Mouse (Mus musculus) megakaryocyte, embryonic 14.5 days (primary cell): Measurements from ENCODE around the gene Mtx3. TPM values are rescaled to one million over a fixed set of nuclear protein-coding genes. Genes with fewer than 3 reads are reported as not detected.

Source experiments
- H3K27me3 ChIP-seq: replicated peaks from 2 replicates; pipeline ENCODE3; 2012; ENCODE audit warnings: inconsistent platforms
- H3K36me3 ChIP-seq: replicated peaks from 2 replicates; pipeline ENCODE3; 2012; ENCODE audit warnings: low read length, inconsistent platforms, mixed read lengths
- H3K4me1 ChIP-seq: 2 replicates; pipeline ENCODE4 v1.6.1; 2012; ENCODE audit warnings: inconsistent platforms
- H3K4me3 ChIP-seq: replicated peaks from 2 replicates; pipeline ENCODE3; 2012; ENCODE audit warnings: moderate library complexity, mild to moderate bottlenecking, inconsistent platforms
- H3K9me3 ChIP-seq: 2 replicates; pipeline ENCODE4 v1.6.1; 2012; ENCODE audit warnings: inconsistent platforms
- FLI1 ChIP-seq: IDR thresholded peaks from 2 replicates; pipeline ENCODE4 v1.6.1; 2012; ENCODE audit warnings: low read length, inconsistent platforms, mixed read lengths
- GATA1 ChIP-seq: IDR thresholded peaks from 3 replicates; pipeline ENCODE4 v1.6.1; 2012; ENCODE audit warnings: mixed read lengths, low read length, inconsistent platforms, borderline replicate concordance
- polyA plus RNA-seq: library from polyadenylated mRNA; stranded (reverse); fragments of >175 nt; gene quantifications from 2 replicates; pipeline ENCODE4 v1.2.3, GENCODE M21; 2012; ENCODE audit warnings: low replicate concordance; ENCODE audit not compliant: insufficient read depth

Gene Mtx3
- polyA plus RNA-seq, 1 experiment, result 0.29 TPM

GRCm38 (mm10) chr13:92882271-92882985 is 37.9 kb downstream of the Mtx3 start:
- H3K36me3 ChIP-seq, result no peaks in the 10 kb centered on the region
- no peak for TF ChIP-seq FLI1
- no peak for TF ChIP-seq GATA1
- no peaks in the 10 kb centered on the region for H3K27me3 ChIP-seq
- peaks cover 5% of the 10 kb centered on the region; the same call in 1 of the 2 replicates for H3K9me3 ChIP-seq
- H3K4me1 ChIP-seq, result no peaks in the 10 kb centered on the region
- H3K4me3 ChIP-seq, result no peak overlapping the region

- H3K9me3 ChIP-seq, result peaks cover 6% of the 10 kb centered on the region; the same call in 1 of the 2 replicates
- no peak overlapping the region for H3K4me3 ChIP-seq
- H3K4me1 ChIP-seq, result no peaks in the 10 kb centered on the region
- H3K27me3 ChIP-seq, result no peaks in the 10 kb centered on the region
- no peak for TF ChIP-seq GATA1
- no peak for TF ChIP-seq FLI1
- no peaks in the 10 kb centered on the region for H3K36me3 ChIP-seq
Measured at GRCm38 (mm10) chr13:92882986-92883720, 38.6 kb downstream of the Mtx3 start.

- H3K27me3 ChIP-seq, result no peaks in the 10 kb centered on the region
- no peak overlapping the region for H3K4me3 ChIP-seq
- TF ChIP-seq GATA1 (no peak), FLI1 (no peak)
- no peaks in the 10 kb centered on the region for H3K36me3 ChIP-seq
- no peaks in the 10 kb centered on the region for H3K4me1 ChIP-seq
- peaks cover 6% of the 10 kb centered on the region; the same call in 1 of the 2 replicates for H3K9me3 ChIP-seq
Measured at GRCm38 (mm10) chr13:92884206-92884605, 39.6 kb downstream of the Mtx3 start.

- no peaks in the 10 kb centered on the region for H3K36me3 ChIP-seq
- no peak overlapping the region for H3K4me3 ChIP-seq
- no peak for TF ChIP-seq FLI1
- no peak for TF ChIP-seq GATA1
- no peaks in the 10 kb centered on the region for H3K4me1 ChIP-seq
- peaks cover 6% of the 10 kb centered on the region; the same call in 1 of the 2 replicates for H3K9me3 ChIP-seq
- H3K27me3 ChIP-seq, result no peaks in the 10 kb centered on the region
Measured at GRCm38 (mm10) chr13:92884930-92885329, 40.4 kb downstream of the Mtx3 start.

GRCm38 (mm10) chr13:92899087-92899486 is 54.5 kb downstream of the Mtx3 start:
- peaks cover 3% of the 10 kb centered on the region for H3K27me3 ChIP-seq
- H3K4me3 ChIP-seq, result no peak overlapping the region
- 0 out of 2 replicates have a peak, but pooled peaks cover 5% of the 10 kb centered on the region for H3K4me1 ChIP-seq
- no peaks in the 10 kb centered on the region for H3K9me3 ChIP-seq
- no peak for TF ChIP-seq FLI1
- no peak for TF ChIP-seq GATA1
- H3K36me3 ChIP-seq, result no peaks in the 10 kb centered on the region

GRCm38 (mm10) chr13:92903291-92903690 is 58.7 kb downstream of the Mtx3 start:
- Histone ChIP-seq H3K27me3 (peaks cover 5% of the 10 kb centered on the region), H3K36me3 (no peaks in the 10 kb centered on the region), H3K4me3 (no peak overlapping the region), H3K4me1 (0 out of 2 replicates have a peak, but pooled peaks cover 8% of the 10 kb centered on the region), H3K9me3 (no peaks in the 10 kb centered on the region)
- no peak for TF ChIP-seq FLI1
- no peak for TF ChIP-seq GATA1

GRCm38 (mm10) chr13:92905944-92906343 is 61.4 kb downstream of the Mtx3 start:
- Histone ChIP-seq H3K9me3 (peaks cover 4% of the 10 kb centered on the region; the same call in 1 of the 2 replicates), H3K36me3 (no peaks in the 10 kb centered on the region), H3K4me3 (no peak overlapping the region), H3K4me1 (0 out of 2 replicates have a peak, but pooled peaks cover 8% of the 10 kb centered on the region), H3K27me3 (peaks cover 5% of the 10 kb centered on the region)
- TF ChIP-seq FLI1 (no peak), GATA1 (no peak)

GRCm38 (mm10) chr13:92907366-92907765 is 62.8 kb downstream of the Mtx3 start:
- H3K4me3 ChIP-seq, result no peak overlapping the region
- H3K4me1 ChIP-seq, result 0 out of 2 replicates have a peak, but pooled peaks cover 8% of the 10 kb centered on the region
- TF ChIP-seq FLI1 (no peak), GATA1 (no peak)
- H3K9me3 ChIP-seq, result peaks cover 4% of the 10 kb centered on the region; the same call in 1 of the 2 replicates
- peaks cover 3% of the 10 kb centered on the region for H3K27me3 ChIP-seq
- no peaks in the 10 kb centered on the region for H3K36me3 ChIP-seq

Other genes starting within 250 kb of the Mtx3 start
- 1.1 and 2.0 TPM in 2 replicates for gene Serinc5, start 233.7 kb upstream of the Mtx3 start, polyA plus RNA-seq
- gene Thbs4, start 49.9 kb upstream of the Mtx3 start, polyA plus RNA-seq, result not detected in 2 replicates